Mouse (Mus musculus): ENCODE results near the gene Lgals4.
"Not testable (repeated sequence)": the region's sequence is repeated elsewhere in the genome, so short reads cannot be mapped to it uniquely, and the experiment has no call there.

Gene Lgals4

DNA sequence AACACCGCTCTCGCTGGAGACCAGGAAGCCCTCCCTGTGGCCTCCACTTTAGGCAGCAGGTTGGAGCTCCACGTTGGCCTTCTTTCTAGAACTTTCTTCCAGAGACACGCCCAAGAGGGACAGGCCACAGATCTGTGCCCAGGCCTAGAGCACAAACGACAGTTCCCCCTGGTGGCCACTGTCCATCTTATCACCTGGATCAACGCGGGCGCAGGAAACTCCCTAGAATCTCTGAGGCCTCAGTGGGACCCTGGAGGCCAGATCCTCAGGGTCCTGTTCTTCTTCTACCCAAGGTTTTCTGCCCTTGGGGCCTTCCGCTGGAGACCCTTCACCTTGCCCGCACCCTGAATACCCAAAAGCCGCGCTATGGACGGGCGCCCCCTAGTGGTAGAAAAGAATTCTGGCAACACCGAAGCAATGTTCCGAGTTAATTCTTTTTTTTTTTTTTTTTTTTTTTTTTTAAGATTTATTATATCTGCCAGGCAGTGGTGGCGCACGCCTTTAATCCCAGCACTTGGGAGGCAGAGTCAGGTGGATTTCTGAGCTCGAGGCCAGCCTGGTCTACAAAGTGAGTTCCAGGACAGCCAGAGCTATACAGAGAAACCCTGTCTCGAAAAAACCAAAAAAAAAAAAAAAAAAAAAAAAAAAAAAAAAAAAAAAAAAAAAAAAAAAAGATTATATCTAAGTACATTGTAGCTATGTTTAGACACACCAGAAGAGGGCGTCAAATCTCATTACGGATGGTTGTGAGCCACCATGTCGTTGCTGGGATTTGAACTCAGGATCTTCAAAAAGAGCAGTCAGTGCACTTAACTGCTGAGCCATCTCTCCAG lies 34.1 kb downstream of the Lgals4 start:
- DNase-seq = peak; percentile 73

DNA sequence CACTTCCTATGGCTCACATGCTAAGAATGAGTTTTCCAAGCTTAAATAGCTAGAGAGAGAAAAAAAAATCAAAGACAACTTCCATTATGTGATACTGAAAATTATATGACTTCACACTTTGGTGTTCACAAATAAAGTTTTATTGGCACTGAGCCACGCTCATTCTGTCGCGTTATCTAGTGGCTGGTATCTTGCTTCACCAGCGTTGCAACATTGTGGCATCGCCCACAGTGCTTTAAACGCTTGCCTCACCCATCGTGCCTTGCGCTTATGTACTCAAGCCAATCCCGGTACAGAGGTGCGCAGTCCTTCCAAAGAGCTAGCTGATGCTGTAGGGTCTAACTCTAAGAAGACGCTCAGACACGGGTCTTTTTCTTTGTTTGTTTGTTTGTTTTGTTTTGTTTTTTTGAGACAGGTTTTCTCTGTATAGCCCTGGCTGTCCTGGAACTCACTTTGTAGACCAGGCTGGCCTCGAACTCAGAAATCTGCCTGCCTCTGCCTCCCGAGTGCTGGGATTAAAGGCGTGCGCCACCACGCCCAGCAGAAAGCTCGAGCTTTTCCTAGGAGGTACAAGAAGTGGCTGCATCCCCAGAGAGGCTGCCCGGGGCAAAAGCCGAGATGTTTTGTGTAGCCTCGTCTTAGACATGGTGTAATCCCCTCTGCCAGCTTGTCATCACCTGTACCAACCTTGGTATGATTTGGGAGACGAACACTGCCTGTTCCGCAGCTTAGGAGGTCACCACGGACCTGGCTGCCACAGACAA lies 37.4 kb downstream of the Lgals4 start:
- DNase-seq = no peak

DNA sequence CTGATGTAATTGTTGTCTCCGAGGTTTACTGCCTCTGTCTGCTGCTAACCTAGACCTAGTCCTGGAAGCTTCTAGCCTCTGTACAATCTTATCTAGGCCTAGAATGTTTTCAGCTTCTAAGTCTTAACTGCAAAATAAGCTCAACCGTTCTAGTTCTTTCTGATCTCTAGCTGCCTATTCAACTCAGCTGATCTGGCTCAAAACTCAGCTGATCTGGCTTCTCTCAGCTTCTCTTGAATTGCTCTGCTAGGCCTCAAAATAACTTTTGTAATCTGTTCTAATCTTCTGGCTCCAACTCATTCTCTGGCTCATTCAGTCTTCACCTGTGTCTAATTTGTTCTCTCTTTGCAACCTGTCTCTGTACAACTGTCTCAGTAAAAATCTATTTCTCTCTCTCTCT lies 40.9 kb downstream of the Lgals4 start:
- DNase-seq = no peak

DNA sequence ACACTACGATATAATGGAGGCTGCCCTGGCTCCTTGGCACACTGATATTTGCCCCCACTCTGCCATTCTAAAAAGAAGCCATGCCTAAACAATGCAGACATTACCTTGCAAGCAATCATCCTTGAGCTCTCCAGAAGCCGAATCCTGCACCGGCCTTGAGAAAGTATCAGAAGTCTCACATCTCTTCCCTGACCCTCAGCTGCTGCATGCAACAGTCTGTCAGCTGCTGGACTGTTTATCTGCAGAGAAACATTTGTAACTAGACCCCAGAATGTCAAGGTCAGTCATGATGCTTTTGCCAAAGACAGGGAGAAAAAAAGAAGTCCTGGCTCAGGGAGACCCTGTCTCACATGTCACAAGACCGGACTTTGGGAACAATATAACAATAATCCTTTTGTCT lies 42.4 kb downstream of the Lgals4 start:
- DNase-seq = no peak

DNA sequence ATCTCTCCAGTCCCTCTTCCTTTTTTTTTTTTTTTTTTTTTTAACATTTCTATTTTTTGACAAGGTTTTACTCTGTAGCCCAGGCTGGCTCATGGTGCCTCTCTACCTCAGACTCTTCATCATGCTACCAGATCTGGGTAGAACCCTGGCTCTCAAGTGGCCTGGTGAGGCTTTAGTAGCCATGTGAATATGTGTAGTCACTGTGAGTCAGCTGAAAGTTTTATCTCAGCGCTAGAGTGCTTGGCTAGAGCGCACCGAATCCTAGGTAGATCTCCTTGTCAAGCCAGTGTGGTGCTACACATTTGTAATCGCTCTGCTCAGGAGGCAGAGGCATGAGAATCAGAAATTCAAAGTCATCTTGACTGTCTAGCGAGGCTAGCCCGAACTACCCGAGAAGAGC lies 43.5 kb downstream of the Lgals4 start:
- DNase-seq = no peak

DNA sequence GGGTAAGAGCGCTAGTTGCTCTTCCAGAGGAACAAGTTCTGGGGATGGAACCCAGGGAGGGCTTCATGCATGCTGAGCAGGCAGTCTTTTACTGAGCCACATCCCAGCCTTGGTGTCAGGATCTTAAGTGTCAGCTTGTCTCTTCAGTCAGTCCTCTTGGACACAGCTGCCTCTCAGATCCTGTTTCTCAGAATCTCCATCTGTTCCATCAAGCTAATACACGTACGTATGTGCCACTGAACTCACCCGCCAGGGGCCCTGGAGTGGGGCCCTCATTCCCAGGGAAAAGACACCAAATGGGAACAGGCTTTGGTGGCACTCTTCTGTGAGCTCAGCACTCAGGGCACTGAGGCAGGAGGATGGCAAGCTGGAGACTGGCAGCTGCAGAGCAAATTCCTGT lies 44.2 kb downstream of the Lgals4 start:
- DNase-seq = no peak

DNA sequence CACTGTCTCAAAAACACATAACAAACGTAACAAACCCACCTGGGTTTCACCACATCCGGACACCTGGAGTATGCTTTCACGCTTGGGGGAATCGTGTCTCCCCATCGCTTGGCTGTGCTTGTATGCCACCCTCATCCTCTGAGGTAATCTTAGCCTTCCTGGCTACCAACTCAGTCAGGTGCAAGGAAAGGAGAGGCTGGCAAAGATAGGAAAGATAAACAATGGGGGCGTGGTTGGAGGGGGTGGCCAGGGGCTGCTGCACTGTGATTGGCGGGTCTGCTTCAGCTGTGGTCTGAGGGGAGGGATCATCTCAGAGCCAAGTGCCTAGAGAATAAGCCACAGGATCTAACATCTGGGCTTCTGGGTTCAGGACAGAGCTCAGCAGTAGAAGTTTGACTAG lies 46.0 kb downstream of the Lgals4 start:
- DNase-seq = no peak

DNA sequence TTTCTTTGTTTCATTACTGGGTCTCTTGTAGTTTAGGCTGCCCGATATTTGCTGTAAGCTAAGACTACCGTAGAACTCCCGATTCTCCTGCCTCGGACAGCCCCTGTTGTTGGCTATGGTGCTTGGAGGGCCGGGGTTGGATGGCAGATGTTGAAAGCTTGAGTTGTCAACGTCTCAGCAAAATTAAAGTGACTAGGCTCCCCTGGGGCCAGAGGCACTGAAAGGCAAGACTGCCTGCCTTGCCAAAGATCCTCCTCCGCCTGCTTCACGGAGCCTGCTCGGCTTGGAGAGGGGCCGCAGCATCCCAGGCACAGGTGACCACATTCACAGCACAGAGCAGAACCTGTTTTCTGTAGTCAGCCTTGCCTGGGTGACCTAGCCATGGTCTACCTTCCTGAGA lies 46.9 kb downstream of the Lgals4 start:
- no peak for DNase-seq

DNA sequence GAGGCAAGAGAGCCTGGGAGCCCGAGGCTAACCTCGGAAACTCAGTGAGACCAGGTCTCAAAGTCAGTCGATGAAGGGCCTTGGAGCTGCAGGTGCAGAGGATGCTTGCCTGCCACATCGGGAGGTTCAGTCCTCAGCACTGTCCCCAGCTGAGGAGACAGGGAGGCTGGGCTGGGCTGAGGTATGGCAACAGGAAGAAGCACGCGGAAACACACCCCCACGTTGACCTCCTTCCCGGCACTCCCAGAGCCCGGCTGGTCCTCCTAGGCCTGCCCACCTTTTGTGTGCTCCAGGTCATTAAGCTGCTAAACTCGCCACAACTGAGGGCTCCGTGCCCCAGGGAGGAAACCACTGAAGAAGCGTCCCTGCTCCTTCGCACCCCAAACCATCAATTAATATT lies 47.5 kb downstream of the Lgals4 start, which contains the start of gene Capn12:
Gene Capn12 (plus strand): TSS at position 224 of the 400 bp plus-strand sequence.
- no peak for DNase-seq

DNA sequence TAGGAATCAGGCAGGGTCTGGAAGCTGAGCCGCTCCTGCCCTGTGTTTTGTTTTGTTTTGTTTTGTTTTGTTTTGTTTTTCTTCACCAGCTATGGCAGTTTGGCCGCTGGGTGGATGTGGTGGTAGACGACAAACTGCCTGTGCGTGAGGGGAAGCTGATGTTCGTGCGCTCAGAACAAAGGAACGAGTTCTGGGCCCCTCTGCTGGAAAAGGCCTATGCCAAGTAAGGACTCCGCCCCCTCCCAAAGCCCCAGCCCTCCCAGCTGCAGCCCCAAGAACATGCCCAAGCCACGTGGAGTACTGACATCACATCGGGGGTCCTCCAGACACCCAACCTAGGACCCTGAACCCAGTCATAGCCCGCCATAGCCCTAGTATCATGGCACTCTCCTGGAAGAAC lies 49.4 kb downstream of the Lgals4 start:
- no peak for DNase-seq

DNA sequence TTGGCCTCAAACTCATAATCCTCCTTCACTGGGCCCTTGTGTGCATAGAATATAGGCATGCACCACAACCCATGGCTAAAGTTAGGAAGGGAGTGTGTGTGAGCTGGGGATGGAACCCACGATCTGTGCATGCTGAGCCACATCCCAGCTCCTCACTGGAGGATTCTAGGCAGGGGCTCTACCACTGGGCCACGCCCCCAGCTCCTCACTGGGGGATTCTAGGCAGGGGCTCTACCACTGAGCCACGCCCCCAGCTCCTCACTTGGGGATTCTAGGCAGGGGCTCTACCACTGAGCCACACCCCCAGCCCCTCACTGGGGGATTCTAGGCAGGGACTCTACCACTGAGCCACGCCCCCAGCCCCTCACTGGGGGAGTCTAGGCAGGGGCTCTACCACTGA lies 50.0 kb downstream of the Lgals4 start:
- not testable (repeated sequence) for DNase-seq

DNA sequence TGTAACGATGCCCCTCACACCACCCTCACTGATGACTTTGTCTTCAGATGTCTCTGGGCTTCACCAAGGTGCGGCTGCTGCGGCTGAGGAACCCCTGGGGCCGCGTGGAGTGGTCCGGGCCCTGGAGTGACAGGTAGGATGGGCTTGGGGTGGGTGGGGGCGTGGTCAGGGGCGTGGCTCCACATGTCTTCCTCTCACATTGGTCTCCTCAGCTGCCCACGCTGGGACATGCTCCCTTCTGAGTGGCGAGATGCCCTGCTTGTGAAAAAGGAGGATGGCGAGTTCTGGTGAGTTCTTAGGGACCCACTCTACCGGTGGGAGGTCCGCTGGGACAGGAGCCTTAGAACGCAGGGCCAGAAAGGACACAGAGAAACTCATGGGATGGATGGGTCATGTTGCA lies 52.8 kb downstream of the Lgals4 start:
- DNase-seq = no peak

DNA sequence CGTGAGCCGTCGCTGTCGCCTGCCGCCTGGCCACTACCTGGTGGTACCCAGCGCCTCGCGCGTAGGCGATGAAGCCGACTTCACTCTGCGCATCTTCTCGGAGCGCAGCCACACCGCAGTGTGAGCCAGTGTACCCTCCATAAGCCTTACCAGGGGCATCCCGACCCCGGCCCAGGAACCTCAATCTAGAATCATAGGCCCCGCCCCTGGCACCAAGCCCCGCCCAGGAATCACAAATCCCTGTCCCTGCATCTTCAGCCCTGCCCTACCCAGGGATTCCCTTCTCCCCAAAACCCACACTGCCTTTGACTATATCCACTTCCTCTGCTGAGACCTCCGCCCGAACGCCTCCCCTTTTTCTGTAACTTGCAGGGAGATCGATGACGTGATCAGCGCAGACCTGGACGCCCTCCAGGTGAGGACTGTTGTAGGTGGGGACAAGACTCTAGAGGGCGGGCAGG lies 55.1 kb downstream of the Lgals4 start:
- no peak for DNase-seq

All from cerebellum, adult 8-10 months (tissue).